Comparison of ENCODE assay signal across 8 mouse cellular contexts in the genomic region with DNA sequence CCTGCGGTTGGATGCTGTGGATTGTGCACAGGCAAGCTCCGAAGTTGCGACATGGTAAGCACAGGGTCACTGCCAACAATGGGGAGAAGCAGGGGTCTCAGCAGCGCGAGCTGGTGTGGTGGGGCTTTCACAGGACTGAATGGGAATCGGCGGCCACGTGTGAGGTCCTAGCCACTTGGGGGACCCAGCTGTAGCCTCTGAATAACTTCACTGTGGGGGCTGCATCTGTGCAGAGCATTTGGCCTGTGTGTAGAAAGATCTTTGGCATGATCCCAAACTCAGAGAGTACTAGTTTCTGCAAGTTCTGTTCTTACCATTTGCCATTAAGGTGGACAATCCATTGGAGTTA. TPM values are rescaled to one million over a fixed set of nuclear protein-coding genes. Genes with fewer than 3 reads are reported as not detected.
DNase-seq lines count a peak whose midpoint lies in the region; ATAC-seq and TF ChIP-seq lines count a peak whose summit lies in the region.
"Not testable (repeated sequence)": the region's sequence is repeated elsewhere in the genome, so short reads cannot be mapped to it uniquely, and the experiment has no call there.

No protein-coding gene starts in this region.

- peak; percentile 34 for ATAC-seq in erythroblast, adult 5-6 weeks (replicated peaks; ENCODE audit: low FRiP score, poor library complexity, severe bottlenecking)
- ATAC-seq in hindbrain, embryonic 16.5 days, result peak; percentile 82; the same call in 1 of the 2 replicates
- not testable (repeated sequence) for ATAC-seq in limb, embryonic 11.5 days (ENCODE audit: insufficient number of reproducible peaks, low FRiP score, low TSS enrichment, low read depth)
- ATAC-seq in lung, embryonic 14.5 days (ENCODE audit: insufficient read depth), result peak; percentile 73

- peak overlapping the region; percentile 66 for H3K4me3 ChIP-seq in heart, embryonic 10.5 days
- H3K4me3 ChIP-seq in hindbrain, embryonic 16.5 days (ENCODE audit: low read length), result peak overlapping the region; percentile 59
- H3K4me3 ChIP-seq in limb, embryonic 11.5 days (ENCODE audit: low read depth, low read length), result peak overlapping the region; percentile 44
- peak overlapping the region; percentile 51 for H3K4me3 ChIP-seq in lung, embryonic 14.5 days (ENCODE audit: low read depth, low read length)
- H3K4me3 ChIP-seq in myocyte, result peak overlapping the region; percentile 41
- peak overlapping the region; percentile 52 for H3K4me3 ChIP-seq in thymus, adult 2 months (ENCODE audit: control insufficient read depth, insufficient read depth, low read length)

- 0% methylated on average over 8 of the region's 8 CpGs for WGBS in heart, embryonic 10.5 days
- WGBS in hindbrain, embryonic 16.5 days, result 0% methylated on average over 8 of the region's 8 CpGs
- WGBS in limb, embryonic 11.5 days, result 0% methylated on average over 8 of the region's 8 CpGs
- 1% methylated on average over 8 of the region's 8 CpGs for WGBS in lung, embryonic 14.5 days
- WGBS in thymus, adult 2 months, result 0% methylated on average over 8 of the region's 8 CpGs

- H3K9me3 ChIP-seq in heart, embryonic 10.5 days; hindbrain, embryonic 16.5 days (ENCODE audit: control insufficient read depth, low read length); limb, embryonic 11.5 days (ENCODE audit: control insufficient read depth, low read length); lung, embryonic 14.5 days (ENCODE audit: low read depth, low read length): not testable (repeated sequence)

- peak overlapping the region; percentile 86 for H3K27ac ChIP-seq in heart, embryonic 10.5 days
- peak overlapping the region; percentile 70; the same call in 1 of the 2 replicates for H3K27ac ChIP-seq in hindbrain, embryonic 16.5 days (ENCODE audit: low read depth, low read length)
- not testable (repeated sequence) for H3K27ac ChIP-seq in limb, embryonic 11.5 days (replicated peaks; ENCODE audit: low read depth, low read length); thymus, adult 2 months (ENCODE audit: control insufficient read depth, insufficient read depth, low read length)
- H3K27ac ChIP-seq in lung, embryonic 14.5 days (ENCODE audit: low read depth), result peak overlapping the region; percentile 88

- H3K27me3 ChIP-seq in heart, embryonic 10.5 days (ENCODE audit: insufficient read depth, poor library complexity, severe bottlenecking); hindbrain, embryonic 16.5 days (replicated peaks; ENCODE audit: control insufficient read depth, insufficient read depth, low read length); limb, embryonic 11.5 days (ENCODE audit: control insufficient read depth, insufficient read depth, low read length); lung, embryonic 14.5 days (ENCODE audit: insufficient read depth, low read length); myocyte (ENCODE audit: control insufficient read depth, insufficient read depth, insufficient read length); thymus, adult 2 months (ENCODE audit: control insufficient read depth, insufficient read depth, low read length): not testable (repeated sequence)

- peaks cover 16% of the 10 kb centered on the region for H3K4me1 ChIP-seq in heart, embryonic 10.5 days
- peaks cover 14% of the 10 kb centered on the region for H3K4me1 ChIP-seq in hindbrain, embryonic 16.5 days (ENCODE audit: control insufficient read depth, insufficient read depth, low read depth, low read length)
- H3K4me1 ChIP-seq in limb, embryonic 11.5 days (ENCODE audit: control insufficient read depth, insufficient read depth, low read length); lung, embryonic 14.5 days (ENCODE audit: insufficient read depth); thymus, adult 2 months (replicated peaks; ENCODE audit: control insufficient read depth, insufficient read depth, low read length): not testable (repeated sequence)

- DNase-seq in NIH3T3 (ENCODE audit: low read depth), result peak; percentile 3
- DNase-seq in heart, embryonic 10.5 days (ENCODE audit: low spot score); thymus, adult 2 months: not testable (repeated sequence)
- DNase-seq in limb, embryonic 11.5 days (ENCODE audit: low spot score), result peak; percentile 30
- DNase-seq in lung, embryonic 14.5 days, result peak; percentile 21

- peak overlapping the region; percentile 77 for H3K4me2 ChIP-seq in hindbrain, embryonic 16.5 days (ENCODE audit: low read length)
- H3K4me2 ChIP-seq in limb, embryonic 11.5 days (ENCODE audit: low read depth, severe bottlenecking), result peak overlapping the region; percentile 55
- peak overlapping the region; percentile 74 for H3K4me2 ChIP-seq in lung, embryonic 14.5 days
- H3K4me2 ChIP-seq in myocyte (ENCODE audit: low read depth), result peak overlapping the region; percentile 94

- not testable (repeated sequence) for TF ChIP-seq CTCF in lung, embryonic 14.5 days (IDR thresholded peaks at IDR 0.05; ENCODE audit: low read depth); thymus, adult 2 months (IDR thresholded peaks at IDR 0.05; ENCODE audit: borderline replicate concordance, control insufficient read depth, extremely low read depth, insufficient read depth, low read length, poor library complexity)

- H3K36me3 ChIP-seq in heart, embryonic 10.5 days, result peaks cover 18% of the 10 kb centered on the region
- not testable (repeated sequence) for H3K36me3 ChIP-seq in hindbrain, embryonic 16.5 days (ENCODE audit: control insufficient read depth, insufficient read depth, low read length); limb, embryonic 11.5 days (ENCODE audit: control insufficient read depth, insufficient read depth, low read length); lung, embryonic 14.5 days (ENCODE audit: insufficient read depth); myocyte (ENCODE audit: control insufficient read depth, insufficient read depth); thymus, adult 2 months (ENCODE audit: control insufficient read depth, insufficient read depth, low read length)

- H3ac ChIP-seq in myocyte (ENCODE audit: control insufficient read depth, insufficient read length), result peak overlapping the region; percentile 38

- not testable (repeated sequence) for TF ChIP-seq POLR2A in myocyte (IDR thresholded peaks at IDR 0.05; ENCODE audit: insufficient read length, low read depth); thymus, adult 2 months (IDR thresholded peaks at IDR 0.05; ENCODE audit: control insufficient read depth, extremely low read depth, insufficient read depth, low read length, poor library complexity)

- peak overlapping the region; percentile 67 for H3K9ac ChIP-seq in hindbrain, embryonic 16.5 days (ENCODE audit: low read depth, low read length)
- H3K9ac ChIP-seq in limb, embryonic 11.5 days (ENCODE audit: low read length), result peak overlapping the region; percentile 47
- peak overlapping the region; percentile 55 for H3K9ac ChIP-seq in lung, embryonic 14.5 days

- peaks cover 12% of the 10 kb centered on the region for H3K79me2 ChIP-seq in myocyte (ENCODE audit: control insufficient read depth, insufficient read depth)

RNA-seq across cellular contexts. Expression of gene B230307C23Rik, which starts 0.2 kb away (rescaled TPM):
- 7.5 and 8.5 TPM in 2 replicates for total RNA-seq in erythroblast, adult 5-6 weeks (2015; ENCODE audit: low replicate concordance)
- 6.4 and 16.6 TPM in 2 replicates for total RNA-seq in erythroblast, adult 5-6 weeks (2017; ENCODE audit: low replicate concordance)
- polyA plus RNA-seq in heart, embryonic 10.5 days (2016; fragmentation: Nextera tagmentation; extraction: Ambion mirVana), result 15.3 and 20.1 TPM in 2 replicates
- 14.6 and 19.2 TPM in 2 replicates for polyA plus RNA-seq in hindbrain, embryonic 16.5 days (2015; fragmentation: Nextera tagmentation; extraction: Ambion mirVana)
- polyA plus RNA-seq in limb, embryonic 11.5 days (2014; fragmentation: Nextera tagmentation; extraction: Ambion mirVana), result 19.2 and 20.6 TPM in 2 replicates
- polyA plus RNA-seq in lung, embryonic 14.5 days (2014; fragmentation: Nextera tagmentation; extraction: Ambion mirVana), result 23.3 and 28.3 TPM in 2 replicates
- 3.0 TPM for polyA plus RNA-seq in myocyte (2012; fragmentation: generic; extraction: Trizol)
- polyA plus RNA-seq in thymus, adult 2 months (2012; rRNA removed), result 9.9 and 10.8 TPM in 2 replicates

RNA-seq across cellular contexts. Expression of gene Zbtb21, which starts 34.9 kb away (rescaled TPM):
- 0.96 and 11.3 TPM in 2 replicates for total RNA-seq in erythroblast, adult 5-6 weeks (2015; ENCODE audit: low replicate concordance)
- total RNA-seq in erythroblast, adult 5-6 weeks (2017; ENCODE audit: low replicate concordance), result 1.0 and 7.5 TPM in 2 replicates
- 10.1 and 10.2 TPM in 2 replicates for polyA plus RNA-seq in heart, embryonic 10.5 days (2016; fragmentation: Nextera tagmentation; extraction: Ambion mirVana)
- polyA plus RNA-seq in hindbrain, embryonic 16.5 days (2015; fragmentation: Nextera tagmentation; extraction: Ambion mirVana), result 11.0 and 12.0 TPM in 2 replicates
- polyA plus RNA-seq in limb, embryonic 11.5 days (2014; fragmentation: Nextera tagmentation; extraction: Ambion mirVana), result 15.9 and 16.2 TPM in 2 replicates
- 13.2 and 14.0 TPM in 2 replicates for polyA plus RNA-seq in lung, embryonic 14.5 days (2014; fragmentation: Nextera tagmentation; extraction: Ambion mirVana)
- 13.9 TPM for polyA plus RNA-seq in myocyte (2012; fragmentation: generic; extraction: Trizol)
- polyA plus RNA-seq in thymus, adult 2 months (2012; rRNA removed), result 17.8 and 19.1 TPM in 2 replicates

RNA-seq across cellular contexts. Expression of gene C2cd2, which starts 35.0 kb away (rescaled TPM):
- total RNA-seq in erythroblast, adult 5-6 weeks (2015; ENCODE audit: low replicate concordance), result 2.7 and 9.4 TPM in 2 replicates
- total RNA-seq in erythroblast, adult 5-6 weeks (2017; ENCODE audit: low replicate concordance), result 4.3 and 10.1 TPM in 2 replicates
- polyA plus RNA-seq in heart, embryonic 10.5 days (2016; fragmentation: Nextera tagmentation; extraction: Ambion mirVana), result 16.3 and 18.4 TPM in 2 replicates
- 17.9 and 19.4 TPM in 2 replicates for polyA plus RNA-seq in hindbrain, embryonic 16.5 days (2015; fragmentation: Nextera tagmentation; extraction: Ambion mirVana)
- polyA plus RNA-seq in limb, embryonic 11.5 days (2014; fragmentation: Nextera tagmentation; extraction: Ambion mirVana), result 13.4 and 16.4 TPM in 2 replicates
- polyA plus RNA-seq in lung, embryonic 14.5 days (2014; fragmentation: Nextera tagmentation; extraction: Ambion mirVana), result 22.7 and 24.1 TPM in 2 replicates
- polyA plus RNA-seq in myocyte (2012; fragmentation: generic; extraction: Trizol), result 4.9 TPM
- 11.7 and 13.6 TPM in 2 replicates for polyA plus RNA-seq in thymus, adult 2 months (2012; rRNA removed)
